Mouse (Mus musculus) common myeloid progenitor, adult 5-6 weeks (primary cell): ENCODE results near the gene Olfr1390. TPM values are rescaled to one million over a fixed set of nuclear protein-coding genes. Genes with fewer than 3 reads are reported as not detected.
"Not testable (repeated sequence)": the region's sequence is repeated elsewhere in the genome, so short reads cannot be mapped to it uniquely, and the experiment has no call there.

Experiments used
- ATAC-seq: replicated peaks from 2 replicates; pipeline ENCODE4 v1.8.0; 2016; ENCODE audit warnings: low read depth, mild to moderate bottlenecking, moderate TSS enrichment, inconsistent platforms; ENCODE audit not compliant: poor library complexity, severe bottlenecking
- total RNA-seq: library from RNA; stranded (forward); fragments of 200-1000, 187-1606 nt; gene quantifications from 2 replicates; pipeline ENCODE4 v1.2.3, GENCODE M21; 2017

Gene Olfr1390
- not detected in 2 replicates for total RNA-seq

GRCm38 (mm10) chr11:49334888-49335287, at the start of gene Olfr1390:
Gene Olfr1390, plus strand, starts transcription at chr11:49335188.
- no peak for ATAC-seq

GRCm38 (mm10) chr11:49287251-49287650, 47.7 kb upstream of the Olfr1390 start:
- no peak for ATAC-seq

GRCm38 (mm10) chr11:49292777-49293176, 42.2 kb upstream of the Olfr1390 start:
- no peak for ATAC-seq

DNA sequence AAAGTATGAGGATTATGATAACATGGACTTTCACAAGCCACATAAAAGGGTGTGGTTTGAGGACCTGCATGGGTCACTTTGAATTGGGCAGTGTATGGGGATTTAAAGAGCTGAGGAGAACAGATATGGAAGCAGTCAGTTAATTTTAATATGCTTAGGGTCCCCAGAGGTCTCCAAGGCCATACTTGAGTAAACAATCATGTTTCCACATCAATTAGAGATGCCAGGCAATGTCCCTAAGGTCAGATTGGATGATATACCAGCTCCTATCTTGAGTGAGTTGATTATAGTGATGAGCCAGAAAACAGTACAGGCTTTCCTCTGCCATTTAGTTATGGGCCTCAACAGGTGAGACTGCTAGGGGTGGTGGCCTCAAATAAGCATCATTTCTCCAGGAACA, 30.5 kb upstream of the Olfr1390 start, which contains the start of gene Olfr10:
Gene Olfr10, plus strand, starts transcription at position 301 of the 400 bp plus-strand sequence.
- no peak for ATAC-seq

- ATAC-seq, result not testable (repeated sequence)
Observed at GRCm38 (mm10) chr11:49308547-49308946, 26.4 kb upstream of the Olfr1390 start.

- ATAC-seq, result no peak
Observed at GRCm38 (mm10) chr11:49322442-49322841, 12.5 kb upstream of the Olfr1390 start, which contains the start of gene Olfr1391. Gene Olfr1391, plus strand, starts transcription at chr11:49322742.

DNA sequence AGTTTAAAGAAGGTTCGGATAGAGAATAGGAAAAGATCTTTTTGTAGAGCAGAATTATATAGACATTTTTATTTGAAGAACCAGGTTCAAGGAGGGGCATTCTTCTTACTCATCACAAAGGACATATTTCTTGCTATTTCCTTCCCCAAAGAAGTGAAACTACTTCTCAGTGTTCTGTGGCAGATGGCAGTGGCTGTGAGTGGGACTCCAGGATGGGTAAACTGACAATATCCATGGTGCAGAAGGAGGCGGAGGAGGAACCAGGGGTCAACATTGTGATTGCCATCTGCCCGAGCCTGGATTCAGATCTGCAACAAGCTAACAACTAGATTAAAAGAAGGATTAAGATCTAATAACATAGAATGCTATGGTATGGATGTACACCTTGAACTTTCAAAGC, 8.3 kb upstream of the Olfr1390 start:
- ATAC-seq, result no peak

- ATAC-seq, result no peak
Observed at GRCm38 (mm10) chr11:49329686-49330085, 5.3 kb upstream of the Olfr1390 start.

DNA sequence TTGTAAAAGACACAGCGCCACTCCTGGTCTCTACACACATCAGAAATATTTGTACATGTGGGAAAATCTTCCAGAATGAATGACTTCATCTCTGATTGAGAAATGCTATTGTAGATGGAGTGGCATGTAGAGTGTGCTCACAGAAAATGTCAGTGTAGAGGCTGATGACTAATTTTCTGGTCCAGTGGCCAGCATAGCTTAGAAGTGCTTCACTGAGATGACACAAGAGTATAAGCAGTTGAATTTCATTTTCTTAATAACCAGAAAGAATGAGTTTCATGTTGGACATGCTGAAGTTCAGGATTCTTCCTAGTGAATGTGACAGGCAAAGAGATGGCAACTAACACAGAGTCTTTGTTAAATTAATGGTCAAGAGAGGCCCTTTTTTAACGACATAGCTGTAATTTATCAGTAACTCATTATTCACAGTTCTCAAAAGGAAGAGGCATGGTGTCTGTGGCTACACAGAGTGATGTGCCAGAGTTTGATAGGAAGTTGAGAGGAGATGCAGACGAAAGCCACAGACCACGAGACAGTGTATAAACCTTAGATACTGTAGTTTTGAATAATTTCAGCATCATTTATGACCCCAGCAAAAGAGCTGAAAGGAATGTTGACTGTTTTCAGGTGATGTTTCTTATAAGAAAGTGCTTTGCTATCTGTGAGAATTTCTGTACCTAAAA, 2.3 kb downstream of the Olfr1390 start:
- peak; percentile 94 for ATAC-seq

DNA sequence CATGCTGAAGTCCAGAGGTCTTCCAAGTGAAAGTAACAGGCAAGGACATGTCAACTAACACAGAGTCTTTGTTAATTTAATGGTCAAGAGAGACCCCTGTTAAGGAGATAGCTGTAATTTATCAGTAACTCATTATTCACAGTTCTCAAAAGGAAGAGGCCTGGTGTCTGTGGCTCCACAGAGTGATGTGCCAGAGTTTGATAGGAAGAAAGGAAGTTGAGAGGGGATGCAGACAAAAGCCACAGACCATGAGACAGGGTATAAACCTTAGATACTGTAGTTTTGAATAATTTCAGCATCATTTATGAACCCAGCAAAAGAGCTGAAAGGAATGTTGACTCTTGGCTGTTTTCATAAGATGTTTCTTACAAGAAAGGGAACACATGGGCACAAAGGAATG, 48.1 kb downstream of the Olfr1390 start:
- peak; percentile 96 for ATAC-seq

- ATAC-seq, result not testable (repeated sequence)
Observed at GRCm38 (mm10) chr11:49386118-49386517, 51.1 kb downstream of the Olfr1390 start.

Other genes with a start within 250 kb of the Olfr1390 start
- gene Olfr1396, start 220.3 kb upstream of the Olfr1390 start, total RNA-seq, result not detected in 2 replicates
- not detected in 2 replicates for gene Olfr1395, start 192.9 kb upstream of the Olfr1390 start, total RNA-seq
- not detected in 2 replicates for gene Olfr1394, start 180.8 kb upstream of the Olfr1390 start, total RNA-seq
- 11.1 and 13.6 TPM in 2 replicates for gene Btnl9, start 148.0 kb upstream of the Olfr1390 start, total RNA-seq
- 149 and 168 TPM in 2 replicates for gene Zfp62, start 131.9 kb upstream of the Olfr1390 start, total RNA-seq
- 54.5 and 81.2 TPM in 2 replicates for gene Mgat1, start 91.0 kb upstream of the Olfr1390 start, total RNA-seq
- not detected in 2 replicates for gene Olfr1393, start 56.9 kb upstream of the Olfr1390 start, total RNA-seq
- gene Olfr1392, start 49.9 kb upstream of the Olfr1390 start, total RNA-seq, result not detected in 2 replicates
- gene Olfr10, start 30.4 kb upstream of the Olfr1390 start, total RNA-seq, result not detected in 2 replicates
- not detected in 2 replicates for gene Olfr1391, start 12.4 kb upstream of the Olfr1390 start, total RNA-seq
- gene Olfr1389, start 87.9 kb downstream of the Olfr1390 start, total RNA-seq, result not detected in 2 replicates
- 0.05 and 0.37 TPM in 2 replicates for gene Olfr1388, start 101.4 kb downstream of the Olfr1390 start, total RNA-seq
- gene Olfr1387, start 120.2 kb downstream of the Olfr1390 start, total RNA-seq, result not detected in 2 replicates
- not detected in 2 replicates for gene Olfr1386, start 129.9 kb downstream of the Olfr1390 start, total RNA-seq
- not detected in 2 replicates for gene Olfr1385, start 153.9 kb downstream of the Olfr1390 start, total RNA-seq
- not detected in 2 replicates for gene Olfr1384, start 171.5 kb downstream of the Olfr1390 start, total RNA-seq
- not detected in 2 replicates for gene Olfr1383, start 184.5 kb downstream of the Olfr1390 start, total RNA-seq
- not detected in 2 replicates for gene Olfr1382, start 193.1 kb downstream of the Olfr1390 start, total RNA-seq
- not detected in 2 replicates for gene Olfr1381, start 208.3 kb downstream of the Olfr1390 start, total RNA-seq
- gene Olfr1380, start 221.7 kb downstream of the Olfr1390 start, total RNA-seq, result not detected in 2 replicates